Mouse (Mus musculus): ENCODE data around the gene Pik3cd.

DNA sequence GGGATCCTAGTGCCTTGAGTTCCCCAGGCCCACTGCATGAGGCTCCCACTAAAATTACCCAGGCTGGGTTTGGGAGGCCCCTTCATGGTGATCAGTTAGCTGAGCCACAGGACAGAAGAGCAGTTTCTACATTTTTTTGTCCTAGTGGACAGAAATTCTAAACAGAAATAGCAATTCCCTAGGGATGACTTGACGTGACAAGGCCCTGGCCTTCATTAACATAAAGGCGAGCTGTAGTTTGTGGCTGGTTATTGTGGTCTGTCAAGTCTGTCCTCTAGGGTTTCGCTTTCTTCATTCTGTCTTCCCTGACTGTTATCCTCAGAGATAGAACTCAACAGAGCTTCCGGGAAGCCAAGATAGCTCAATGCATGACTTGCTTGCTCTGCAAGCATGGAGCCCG lies 60.4 kb downstream of the Pik3cd start:
- TF ChIP-seq POLR2A (IDR thresholded peaks at IDR 0.05; ENCODE audit: low read depth, low read length) (no peak), CTCF (IDR thresholded peaks at IDR 0.05; ENCODE audit: borderline replicate concordance, insufficient read depth, low read length) (no peak)

Measured in embryonic fibroblast, embryonic 13.5 days (primary cell).